Mouse (Mus musculus) liver, postnatal 0 days (tissue): ENCODE measurements around the gene Sergef. TPM values are rescaled to one million over a fixed set of nuclear protein-coding genes. Genes with fewer than 3 reads are reported as not detected.

Experiments used
- ATAC-seq: fragments of 200-750 bp; cut with Nextera tagmentation; 2 replicates; pipeline ENCODE4 v1.8.0; 2017; ENCODE audit warnings: mild to moderate bottlenecking, moderate library complexity
- DNase-seq: peaks from one replicate; pipeline ENCODE4 v3.0.0-alpha.2; 2016
- H3K27ac ChIP-seq: fragments of 300-500 bp; sonication (generic); 2 replicates; pipeline ENCODE4 v1.5.1; 2014; ENCODE audit warnings: antibody characterized with exemption, moderate library complexity, mild to moderate bottlenecking, low read depth
- H3K27me3 ChIP-seq: fragments of 300-500 bp; sonication (generic); 2 replicates; pipeline ENCODE4 v1.6.1; 2014; ENCODE audit warnings: low read length, control low read depth, mixed read lengths; ENCODE audit not compliant: insufficient read depth
- H3K36me3 ChIP-seq: fragments of 300-500 bp; sonication (generic); replicated peaks from 2 replicates; pipeline ENCODE4 v1.6.1; 2014; ENCODE audit warnings: mild to moderate bottlenecking, control low read depth, low read length, moderate library complexity, mixed read lengths; ENCODE audit not compliant: insufficient read depth
- H3K4me1 ChIP-seq: fragments of 300-500 bp; sonication (generic); 2 replicates; pipeline ENCODE4 v1.6.1; 2014; ENCODE audit warnings: antibody characterized with exemption, mild to moderate bottlenecking, control low read depth; ENCODE audit not compliant: insufficient read depth
- H3K4me2 ChIP-seq: fragments of 300-500 bp; sonication (generic); 2 replicates; pipeline ENCODE4 v1.6.1; 2014; ENCODE audit warnings: low read depth, mild to moderate bottlenecking, low read length, moderate library complexity, mixed read lengths
- H3K4me3 ChIP-seq: fragments of 300-500 bp; sonication (generic); 2 replicates; pipeline ENCODE4 v1.5.1; 2014; ENCODE audit warnings: low read depth, low read length
- H3K9ac ChIP-seq: fragments of 300-500 bp; sonication (generic); replicated peaks from 2 replicates; pipeline ENCODE4 v1.6.1; 2014; ENCODE audit warnings: mild to moderate bottlenecking, moderate library complexity
- H3K9me3 ChIP-seq: fragments of 300-500 bp; sonication (generic); 2 replicates; pipeline ENCODE4 v1.6.1; 2016; ENCODE audit warnings: mild to moderate bottlenecking, control low read depth, low read length, mixed read lengths
- CTCF ChIP-seq: sonication (generic); IDR thresholded peaks from 2 replicates; pipeline ENCODE4 v1.5.1; 2016; ENCODE audit warnings: antibody characterized with exemption, low read depth
- EP300 ChIP-seq: IDR thresholded peaks from 2 replicates; pipeline ENCODE4 v1.6.1; 2016; ENCODE audit warnings: antibody characterized with exemption, low read depth, mild to moderate bottlenecking
- WGBS: fragments of 180-500 bp; shearing (Covaris S2); extraction: QIAGEN DNeasy Blood & Tissue Kit; methylation state at CpG from one replicate; pipeline ENCODE4 v1.1.7; 2014; ENCODE audit not compliant: insufficient replicate concordance; 5-methylcytosine and 5-hydroxymethylcytosine counted together
- polyA plus RNA-seq: library from polyadenylated mRNA; unstranded; fragments of >200 nt; fragmentation: Nextera tagmentation; extraction: Ambion mirVana; gene quantifications from 2 replicates; pipeline ENCODE4 v1.2.1, GENCODE M21; 2015

Gene Sergef
- polyA plus RNA-seq, 1 experiment from 2014 or later = 4.3 TPM

GRCm38 (mm10) chr7:46508590-46509318 is 130.9 kb downstream of the Sergef start:
- H3K4me1 ChIP-seq = no peaks in the 10 kb centered on the region
- no peak overlapping the region for H3K27ac ChIP-seq
- no peak overlapping the region for H3K4me3 ChIP-seq
- no peak for DNase-seq
- no peaks in the 10 kb centered on the region for H3K36me3 ChIP-seq
- no peak for TF ChIP-seq CTCF
- no peak for TF ChIP-seq EP300
- H3K27me3 ChIP-seq = no peaks in the 10 kb centered on the region
- H3K9ac ChIP-seq = no peak overlapping the region
- 76% methylated on average over 12 of the region's 12 CpGs for WGBS
- H3K4me2 ChIP-seq = no peak overlapping the region
- ATAC-seq = no peak
- no peaks in the 10 kb centered on the region for H3K9me3 ChIP-seq

- no peaks in the 10 kb centered on the region for H3K36me3 ChIP-seq
- no peak for TF ChIP-seq CTCF
- no peak for TF ChIP-seq EP300
- H3K27me3 ChIP-seq = no peaks in the 10 kb centered on the region
- no peak overlapping the region for H3K27ac ChIP-seq
- no peak overlapping the region for H3K4me3 ChIP-seq
- DNase-seq = no peak
- no peak for ATAC-seq
- H3K9me3 ChIP-seq = no peaks in the 10 kb centered on the region
- no peak overlapping the region for H3K4me2 ChIP-seq
- H3K4me1 ChIP-seq = no peaks in the 10 kb centered on the region
- no peak overlapping the region for H3K9ac ChIP-seq
- WGBS = 55% methylated on average over 4 of the region's 4 CpGs
Measured at GRCm38 (mm10) chr7:46504157-46504556, 135.4 kb downstream of the Sergef start.

GRCm38 (mm10) chr7:46502650-46503049 is 137.0 kb downstream of the Sergef start:
- Histone ChIP-seq H3K4me1 (no peaks in the 10 kb centered on the region), H3K4me3 (no peak overlapping the region), H3K27ac (no peak overlapping the region), H3K36me3 (no peaks in the 10 kb centered on the region), H3K9me3 (no peaks in the 10 kb centered on the region), H3K27me3 (no peaks in the 10 kb centered on the region), H3K4me2 (no peak overlapping the region), H3K9ac (no peak overlapping the region)
- ATAC-seq (no peak), DNase-seq (no peak)
- no peak for TF ChIP-seq CTCF
- no peak for TF ChIP-seq EP300
- 43% methylated on average over 13 of the region's 13 CpGs for WGBS

- H3K4me1 ChIP-seq = no peaks in the 10 kb centered on the region
- no peak for DNase-seq
- WGBS = 48% methylated on average over 2 of the region's 2 CpGs
Measured at GRCm38 (mm10) chr7:46501458-46501857, 138.1 kb downstream of the Sergef start.

GRCm38 (mm10) chr7:46499561-46499960 is 140.0 kb downstream of the Sergef start:
- TF ChIP-seq EP300 (no peak), CTCF (no peak)
- H3K4me3 ChIP-seq = no peak overlapping the region
- no peaks in the 10 kb centered on the region for H3K36me3 ChIP-seq
- no peak overlapping the region for H3K4me2 ChIP-seq
- no peak overlapping the region for H3K9ac ChIP-seq
- no peaks in the 10 kb centered on the region for H3K27me3 ChIP-seq
- 64% methylated on average over 4 of the region's 4 CpGs for WGBS
- no peaks in the 10 kb centered on the region for H3K4me1 ChIP-seq
- ATAC-seq (no peak), DNase-seq (no peak)
- H3K27ac ChIP-seq = no peak overlapping the region
- H3K9me3 ChIP-seq = no peaks in the 10 kb centered on the region

More at GRCm38 (mm10) chr7:46501458-46501857, 138.1 kb downstream of the Sergef start:
- Histone ChIP-seq H3K27me3 (no peaks in the 10 kb centered on the region), H3K4me3 (no peak overlapping the region), H3K36me3 (no peaks in the 10 kb centered on the region), H3K9me3 (no peaks in the 10 kb centered on the region), H3K4me2 (no peak overlapping the region), H3K9ac (no peak overlapping the region), H3K27ac (no peak overlapping the region)
- TF ChIP-seq EP300 (no peak), CTCF (no peak)
- no peak for ATAC-seq

GRCm38 (mm10) chr7:46492134-46492678 is 147.4 kb downstream of the Sergef start:
- no peak overlapping the region for H3K9ac ChIP-seq
- no peaks in the 10 kb centered on the region for H3K4me1 ChIP-seq
- H3K36me3 ChIP-seq = no peaks in the 10 kb centered on the region
- WGBS = 72% methylated on average over 14 of the region's 14 CpGs
- no peak overlapping the region for H3K4me2 ChIP-seq
- no peaks in the 10 kb centered on the region for H3K9me3 ChIP-seq
- ATAC-seq (no peak), DNase-seq (no peak)
- H3K4me3 ChIP-seq = no peak overlapping the region
- TF ChIP-seq CTCF (no peak), EP300 (no peak)
- H3K27ac ChIP-seq = no peak overlapping the region
- H3K27me3 ChIP-seq = no peaks in the 10 kb centered on the region
